Mouse (Mus musculus): ENCODE measurements around the gene Rere.

The Rere gene

DNA sequence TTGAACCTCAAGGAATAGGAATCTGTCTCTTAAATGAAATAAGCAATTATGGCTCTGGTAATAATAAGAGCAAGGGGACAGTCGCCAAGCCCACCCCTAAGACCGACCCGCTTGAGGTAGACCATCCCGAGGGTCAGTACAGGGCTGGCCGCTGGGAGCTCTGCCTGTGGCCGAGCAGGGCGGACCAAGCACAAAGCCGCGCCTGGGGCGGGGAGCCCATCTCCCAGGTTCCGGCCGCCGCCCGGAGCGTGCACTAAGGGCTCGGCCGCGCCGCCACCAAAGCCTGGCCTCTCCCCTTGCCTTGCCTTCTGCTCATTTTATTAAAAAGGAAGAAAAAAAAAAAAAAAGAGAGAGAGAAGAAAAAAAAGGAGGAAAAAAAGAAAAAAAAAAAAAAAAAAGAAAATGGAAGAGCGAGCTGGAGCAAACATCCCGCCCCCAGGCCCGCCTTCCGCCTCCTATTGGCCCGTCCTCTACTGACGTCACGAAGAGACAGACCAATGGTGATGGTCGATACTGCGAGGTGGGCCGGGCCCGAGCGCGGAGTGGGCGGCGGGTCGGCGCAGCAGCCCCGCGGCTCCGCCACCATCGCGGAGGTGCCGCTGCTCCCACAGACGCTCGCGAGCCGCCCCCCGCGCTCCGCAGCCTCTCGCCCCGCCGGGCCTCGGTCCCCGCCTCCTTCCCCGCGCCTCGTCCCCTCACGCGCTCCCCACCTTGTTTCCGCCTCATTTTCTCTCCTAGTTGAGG lies at the start of gene Rere:
Gene Rere (plus strand): TSS at position 629 of the 744 bp plus-strand sequence.
- peak; percentile 75 for DNase-seq (ENCODE audit: extremely low read depth, low read depth)

GRCm38 (mm10) chr4:150231871-150232270 lies 49.6 kb upstream of the Rere start:
- no peak for DNase-seq (ENCODE audit: extremely low read depth, low read depth)

- DNase-seq (ENCODE audit: extremely low read depth, low read depth) = peak; percentile 55
Observed at GRCm38 (mm10) chr4:150234599-150235327, 46.7 kb upstream of the Rere start.

DNA sequence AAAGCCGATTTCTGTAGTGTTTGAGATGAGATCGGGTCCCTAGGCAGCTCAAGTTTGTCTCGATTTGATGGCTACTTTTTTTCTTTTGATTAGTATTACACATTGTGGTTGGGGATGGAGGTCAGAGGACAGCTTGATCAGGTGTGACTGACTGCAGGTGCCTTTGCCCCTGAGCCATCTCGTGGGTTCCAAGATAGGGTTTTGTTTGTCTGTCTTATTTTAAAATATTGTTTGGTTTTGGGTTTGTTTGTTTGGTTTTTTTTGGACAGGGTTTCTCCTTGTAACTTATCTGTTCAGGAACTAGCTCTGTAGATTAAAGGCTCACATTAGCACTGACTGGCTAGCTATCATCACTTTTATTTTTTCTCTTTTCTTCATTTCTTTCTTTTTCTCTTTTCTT lies 45.9 kb upstream of the Rere start:
- DNase-seq (ENCODE audit: extremely low read depth, low read depth) = no peak

- no peak for DNase-seq (ENCODE audit: extremely low read depth, low read depth)
Observed at GRCm38 (mm10) chr4:150236031-150236430, 45.4 kb upstream of the Rere start.

GRCm38 (mm10) chr4:150236521-150237481 lies 44.6 kb upstream of the Rere start, which contains the start of gene Eno1:
Gene Eno1 (plus strand): TSS chr4:150236721.
- peak; percentile 89 for DNase-seq (ENCODE audit: extremely low read depth, low read depth)

GRCm38 (mm10) chr4:150237636-150238361 lies 43.6 kb upstream of the Rere start:
- peak; percentile 56 for DNase-seq (ENCODE audit: extremely low read depth, low read depth)

- DNase-seq (ENCODE audit: extremely low read depth, low read depth) = no peak
Observed at GRCm38 (mm10) chr4:150238433-150239086, 42.9 kb upstream of the Rere start.

DNA sequence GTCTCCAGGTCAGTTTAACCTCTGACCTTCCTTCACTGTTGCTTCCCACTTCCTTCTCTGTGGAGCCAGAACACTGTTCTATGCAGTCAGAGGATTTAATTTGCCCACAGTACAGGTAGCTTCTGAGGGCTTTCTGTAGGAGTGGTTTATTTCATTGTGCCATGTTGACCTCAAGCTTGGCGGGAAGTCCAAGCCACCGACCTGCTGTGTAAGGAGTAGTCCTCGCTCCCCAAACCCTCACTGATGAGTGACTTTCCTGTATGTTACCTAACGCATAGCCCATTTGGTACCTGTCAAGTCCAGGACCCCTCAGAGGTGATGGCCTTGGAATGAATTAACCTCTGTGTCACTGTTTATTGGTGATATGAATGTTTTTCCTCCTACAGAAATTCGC lies 42.4 kb upstream of the Rere start:
- DNase-seq (ENCODE audit: extremely low read depth, low read depth) = no peak

DNA sequence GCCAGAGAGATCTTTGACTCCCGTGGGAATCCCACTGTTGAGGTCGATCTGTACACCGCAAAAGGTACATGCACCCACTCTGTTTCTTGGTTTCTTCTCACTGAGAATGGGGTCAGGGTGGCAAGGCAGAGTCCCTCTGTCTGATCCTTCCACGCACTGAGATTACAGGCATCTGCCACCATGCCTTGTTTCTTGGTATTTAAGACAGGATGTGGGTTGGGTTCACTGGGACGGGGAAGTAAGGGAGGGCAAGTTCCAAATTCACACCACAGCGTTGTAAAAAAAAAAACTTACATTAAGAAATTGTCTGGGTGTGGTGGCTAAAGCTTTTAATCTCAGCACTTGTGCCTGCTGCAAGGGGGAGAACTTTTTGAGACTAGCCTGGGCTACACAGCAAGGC lies 41.9 kb upstream of the Rere start:
- no peak for DNase-seq (ENCODE audit: extremely low read depth, low read depth)

GRCm38 (mm10) chr4:150239951-150240368 lies 41.5 kb upstream of the Rere start:
- DNase-seq (ENCODE audit: extremely low read depth, low read depth) = peak; percentile 93

DNA sequence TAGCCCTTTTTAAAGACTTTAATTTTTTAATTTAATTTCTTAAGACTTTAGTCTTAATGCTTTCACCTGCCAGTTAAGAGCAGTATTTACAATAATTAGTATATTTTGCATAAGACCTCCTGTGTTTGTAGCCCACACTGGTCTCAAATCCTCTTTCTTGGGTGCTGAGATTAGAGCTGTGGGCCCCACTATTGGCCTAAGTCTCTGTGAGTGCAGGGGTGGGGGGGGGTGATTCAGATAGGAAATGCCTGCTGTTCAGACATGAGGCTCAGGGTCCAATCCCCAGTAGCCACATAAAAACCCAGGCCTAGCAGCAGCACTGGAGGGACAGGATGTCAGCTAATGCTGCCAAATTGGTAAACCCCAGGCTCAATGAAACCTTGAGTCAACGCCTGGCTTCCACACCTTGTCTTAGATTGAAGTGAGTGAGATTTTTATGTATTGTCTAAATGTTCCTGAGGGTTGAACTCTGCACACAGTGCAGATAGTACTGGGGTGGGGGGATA lies 41.0 kb upstream of the Rere start:
- DNase-seq (ENCODE audit: extremely low read depth, low read depth) = no peak

GRCm38 (mm10) chr4:150241708-150242107 lies 39.7 kb upstream of the Rere start:
- no peak for DNase-seq (ENCODE audit: extremely low read depth, low read depth)

DNA sequence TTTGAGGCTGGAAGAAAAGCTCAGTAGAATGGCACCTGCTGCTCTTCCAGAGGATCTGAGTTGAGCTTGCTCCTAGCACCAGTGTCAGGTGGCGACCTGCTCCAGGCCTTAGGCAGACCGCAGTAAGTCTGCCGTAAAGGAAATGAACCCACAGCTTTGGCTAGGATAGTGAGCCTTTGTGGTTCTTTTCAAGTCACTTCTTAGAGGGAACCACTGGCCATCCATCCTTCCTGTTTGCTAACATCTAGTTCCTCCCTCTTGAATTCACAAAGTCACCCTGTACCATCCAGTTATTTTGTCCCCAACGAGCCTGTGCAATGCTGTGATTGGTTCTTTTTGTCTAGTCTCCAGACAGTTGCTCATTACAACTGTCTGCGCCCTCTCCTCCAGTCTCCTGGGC lies 38.7 kb upstream of the Rere start:
- no peak for DNase-seq (ENCODE audit: extremely low read depth, low read depth)

- DNase-seq (ENCODE audit: extremely low read depth, low read depth) = no peak
Observed at GRCm38 (mm10) chr4:150245876-150246275, 35.6 kb upstream of the Rere start.

DNA sequence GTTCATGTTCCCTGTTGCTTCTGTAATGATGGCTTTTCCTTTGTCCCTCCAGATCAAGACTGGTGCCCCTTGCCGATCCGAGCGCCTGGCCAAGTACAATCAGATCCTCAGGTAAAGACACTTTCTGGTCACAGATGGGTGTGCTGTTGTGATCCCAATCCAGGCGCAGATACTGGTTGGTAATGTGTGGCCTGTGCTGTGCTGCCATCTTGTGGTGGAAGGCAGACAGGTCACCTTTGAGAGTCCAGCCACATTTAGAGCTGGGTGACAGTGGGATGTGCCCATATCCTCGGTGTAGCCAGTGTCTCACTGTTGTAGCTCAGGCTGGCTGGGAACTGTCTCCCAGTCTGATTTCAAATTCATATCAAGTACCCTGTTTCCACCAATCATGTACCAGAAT lies 33.4 kb upstream of the Rere start:
- DNase-seq (ENCODE audit: extremely low read depth, low read depth) = no peak

GRCm38 (mm10) chr4:150248917-150249316 lies 32.5 kb upstream of the Rere start:
- no peak for DNase-seq (ENCODE audit: extremely low read depth, low read depth)

- DNase-seq (ENCODE audit: extremely low read depth, low read depth) = no peak
Observed at GRCm38 (mm10) chr4:150249731-150250270, 31.6 kb upstream of the Rere start.

DNA sequence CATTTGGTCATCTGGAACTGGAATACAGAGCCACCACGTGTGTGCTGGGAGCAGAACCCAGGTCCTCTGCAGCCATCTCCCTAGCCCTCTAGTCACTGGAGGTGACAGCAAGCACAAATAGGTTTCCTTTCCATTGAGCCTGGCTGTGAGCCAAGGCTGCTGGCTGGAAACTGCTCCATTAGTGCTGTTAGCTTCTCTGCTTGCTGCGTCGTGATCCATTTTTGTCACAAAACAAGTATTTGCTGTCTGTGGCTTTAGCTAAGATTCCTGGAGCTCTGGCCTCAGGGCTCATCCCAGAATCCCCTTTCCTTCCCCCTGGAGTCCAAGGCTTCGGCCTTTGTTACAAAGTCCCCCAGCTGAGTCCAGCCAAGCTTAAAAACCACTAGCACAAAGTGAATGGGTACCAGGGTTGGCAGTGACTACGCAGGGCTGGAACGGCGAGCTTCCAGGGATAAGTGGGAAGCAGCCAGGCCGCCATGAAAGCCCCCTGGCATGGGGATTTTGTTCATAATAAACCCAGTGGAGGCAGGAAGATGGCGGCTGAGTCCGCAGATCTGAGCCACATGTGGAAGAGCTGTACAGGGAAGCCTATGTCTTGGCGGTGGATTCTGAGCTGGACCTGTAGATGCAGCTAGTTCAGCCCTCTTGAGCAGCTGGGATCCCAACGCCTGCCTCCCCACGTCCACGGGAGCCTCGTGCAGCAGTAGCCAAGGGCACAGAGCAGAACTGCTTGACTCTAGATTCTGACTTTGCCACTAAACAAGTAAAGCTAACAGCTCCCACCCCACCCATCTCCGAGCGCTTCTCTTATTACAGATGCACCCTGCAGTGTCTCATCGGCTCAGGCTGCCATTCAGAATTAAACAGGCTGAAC lies 30.7 kb upstream of the Rere start:
- DNase-seq (ENCODE audit: extremely low read depth, low read depth) = no peak
